Mouse (Mus musculus): ENCODE results near the gene Acp7. TPM values are rescaled to one million over a fixed set of nuclear protein-coding genes. Genes with fewer than 3 reads are reported as not detected.
A peak's percentile ranks its signal among the peaks of the same experiment; 100 is the strongest.

The Acp7 gene
- total and polyA plus RNA-seq, 3 experiments: not detected

GRCm38 (mm10) chr7:28597277-28597570, 33.9 kb downstream of the Acp7 start:
- peak; percentile 30 for DNase-seq (ENCODE audit: low read depth, low spot score)
- no peaks in the 10 kb centered on the region for H3K27me3 ChIP-seq (ENCODE audit: control insufficient read depth in 1 of 2, insufficient read depth in 2 of 2, low read length in 2 of 2)
- H3K4me3 ChIP-seq (ENCODE audit: control insufficient read depth in 1 of 2, insufficient read depth in 1 of 2, low read depth in 2 of 2, low read length in 2 of 2): peak overlapping the region; percentile 70 to 81
- H3K9ac ChIP-seq (ENCODE audit: control insufficient read depth, low read depth, low read length, poor library complexity, severe bottlenecking): peak overlapping the region; percentile 94
- H3K79me2 ChIP-seq (ENCODE audit: control insufficient read depth, insufficient read depth, low read length, poor library complexity): peaks cover 17% of the 10 kb centered on the region
- peaks cover 7 to 10% of the 10 kb centered on the region in 2 experiments for H3K4me1 ChIP-seq (ENCODE audit: control insufficient read depth in 1 of 2, insufficient read depth in 2 of 2, low read length in 2 of 2)
- TF ChIP-seq RCOR1 (IDR thresholded peaks at IDR 0.05; ENCODE audit: low read depth, low read length): no peak
- TF ChIP-seq ZMIZ1 (IDR thresholded peaks at IDR 0.05; ENCODE audit: low read depth, low read length): no peak
- no peak for TF ChIP-seq E2F4 (IDR thresholded peaks at IDR 0.05; ENCODE audit: borderline replicate concordance, low read depth, low read length)
- TF ChIP-seq KAT2A (conservative IDR thresholded peaks at IDR 0.05; ENCODE audit: low read depth, low read length): no peak
- no peak for TF ChIP-seq CHD1 (IDR thresholded peaks at IDR 0.05; ENCODE audit: low read depth, low read length)
- TF ChIP-seq SIN3A (IDR thresholded peaks at IDR 0.05; ENCODE audit: low read length): no peak
- no peak for TF ChIP-seq TCF12 (IDR thresholded peaks at IDR 0.05; ENCODE audit: low read depth, low read length)
- TF ChIP-seq MAZ (IDR thresholded peaks at IDR 0.05; ENCODE audit: low read depth, low read length): no peak
- TF ChIP-seq POLR2AphosphoS5 (IDR thresholded peaks at IDR 0.05; ENCODE audit: borderline replicate concordance, low read depth, low read length): no peak
- TF ChIP-seq CTCF (IDR thresholded peaks at IDR 0.05 in 2 of 3, conservative IDR thresholded peaks at IDR 0.05 in 1 of 3; ENCODE audit: control insufficient read depth in 1 of 3, insufficient read depth in 1 of 3, low read depth in 2 of 3, low read length in 3 of 3, poor library complexity in 1 of 3, severe bottlenecking in 1 of 3): no peak
- no peak for TF ChIP-seq ZKSCAN1 (IDR thresholded peaks at IDR 0.05; ENCODE audit: low read depth, low read length)
- TF ChIP-seq BHLHE40 (IDR thresholded peaks at IDR 0.05; ENCODE audit: borderline replicate concordance, low read depth, low read length): no peak
- no peak for TF ChIP-seq MAX (IDR thresholded peaks at IDR 0.05; ENCODE audit: low read length)
- no peak for TF ChIP-seq SMC3 (IDR thresholded peaks at IDR 0.05; ENCODE audit: low read depth, low read length)
- no peak for TF ChIP-seq CHD2 (IDR thresholded peaks at IDR 0.05; ENCODE audit: low read length)
- TF ChIP-seq GATA1 (IDR thresholded peaks at IDR 0.05; ENCODE audit: low read depth, low read length): no peak
- no peak for TF ChIP-seq TAL1 (IDR thresholded peaks at IDR 0.05; ENCODE audit: low read length)
- no peak overlapping the region; the same call in 1 of the 2 replicates for H3K27ac ChIP-seq (ENCODE audit: control insufficient read depth, low read depth, low read length)
- H3K36me3 ChIP-seq (ENCODE audit: control insufficient read depth in 1 of 2, insufficient read depth in 2 of 2, low read length in 2 of 2): peaks cover 0 to 11% of the 10 kb centered on the region in 2 experiments; a peak in 2 of 4 replicates
- no peaks in the 10 kb centered on the region for H3K9me3 ChIP-seq (replicated peaks; ENCODE audit: insufficient read depth, low read length)

DNA sequence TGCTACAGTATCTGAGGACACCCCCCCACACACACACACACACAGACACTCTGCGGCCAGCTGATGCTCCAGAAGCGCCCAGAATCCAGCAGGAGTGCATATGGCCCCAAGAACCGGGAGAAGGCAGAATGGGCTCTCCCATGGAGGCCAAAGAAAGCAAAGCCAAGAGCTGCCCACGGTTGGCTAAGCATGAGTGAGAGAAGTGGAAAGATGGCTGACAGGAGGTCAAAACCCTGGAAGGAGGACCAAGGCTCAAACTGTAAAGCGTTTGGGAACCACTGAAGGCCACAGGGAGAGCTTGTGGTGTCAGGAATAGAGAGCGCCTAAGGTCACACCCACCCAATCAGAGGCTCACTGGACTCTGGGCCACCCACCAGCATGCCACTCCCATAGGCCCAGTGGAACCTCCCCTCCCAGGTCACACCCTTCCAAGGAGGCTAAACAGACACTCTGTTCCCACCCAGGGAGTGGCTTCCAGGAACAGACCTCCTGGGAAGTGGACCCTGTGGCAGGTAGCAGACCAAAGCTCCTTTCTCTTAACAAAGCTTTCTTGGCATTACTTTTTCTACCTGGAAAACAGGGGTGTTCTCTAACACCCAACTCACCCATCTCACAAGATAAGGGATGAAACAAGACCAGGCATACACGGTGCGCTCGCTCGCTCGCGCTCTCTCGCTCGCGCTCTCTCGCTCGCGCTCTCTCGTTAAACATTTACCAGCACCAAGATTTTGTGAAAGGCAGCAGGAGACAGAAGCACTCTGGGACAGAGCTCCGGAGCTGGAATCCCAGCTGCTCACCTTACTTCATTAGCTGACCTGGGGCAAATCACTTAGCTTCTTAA, 34.5 kb downstream of the Acp7 start:
- Histone ChIP-seq H3K9ac (ENCODE audit: control insufficient read depth, low read depth, low read length, poor library complexity, severe bottlenecking) (no peak overlapping the region), H3K27me3 (ENCODE audit: control insufficient read depth in 1 of 2, insufficient read depth in 2 of 2, low read length in 2 of 2) (no peaks in the 10 kb centered on the region), H3K4me1 (ENCODE audit: control insufficient read depth in 1 of 2, insufficient read depth in 2 of 2, low read length in 2 of 2) (peaks cover 7 to 10% of the 10 kb centered on the region in 2 experiments), H3K79me2 (ENCODE audit: control insufficient read depth, insufficient read depth, low read length, poor library complexity) (peaks cover 17% of the 10 kb centered on the region), H3K36me3 (ENCODE audit: control insufficient read depth in 1 of 2, insufficient read depth in 2 of 2, low read length in 2 of 2) (peaks cover 0 to 11% of the 10 kb centered on the region in 2 experiments; a peak in 2 of 4 replicates), H3K9me3 (replicated peaks; ENCODE audit: insufficient read depth, low read length) (no peaks in the 10 kb centered on the region), H3K4me3 (ENCODE audit: control insufficient read depth in 1 of 2, insufficient read depth in 1 of 2, low read depth in 2 of 2, low read length in 2 of 2) (peak overlapping the region; percentile 70 to 81; a peak in 3 of 4 replicates), H3K27ac (ENCODE audit: control insufficient read depth, low read depth, low read length) (no peak overlapping the region)
- TF ChIP-seq POLR2AphosphoS5 (IDR thresholded peaks at IDR 0.05; ENCODE audit: borderline replicate concordance, low read depth, low read length) (no peak), TAL1 (IDR thresholded peaks at IDR 0.05; ENCODE audit: low read length) (no peak), ELF1 (IDR thresholded peaks at IDR 0.05; ENCODE audit: low read depth, low read length) (no peak), MYB (IDR thresholded peaks at IDR 0.05; ENCODE audit: low read depth, low read length) (no peak), MXI1 (IDR thresholded peaks at IDR 0.05; ENCODE audit: low read depth, low read length) (no peak), MAFK (IDR thresholded peaks at IDR 0.05; ENCODE audit: borderline replicate concordance, low read depth, low read length) (no peak), JUND (IDR thresholded peaks at IDR 0.05; ENCODE audit: low read depth, low read length) (no peak), GABPA (IDR thresholded peaks at IDR 0.05; ENCODE audit: low read depth, low read length) (no peak), HCFC1 (IDR thresholded peaks at IDR 0.05; ENCODE audit: low read depth, low read length) (no peak), POLR2AphosphoS2 (IDR thresholded peaks at IDR 0.05; ENCODE audit: low read length) (no peak), TBP (IDR thresholded peaks at IDR 0.05; ENCODE audit: low read depth, low read length) (no peak), SIN3A (IDR thresholded peaks at IDR 0.05; ENCODE audit: low read length) (no peak), USF2 (IDR thresholded peaks at IDR 0.05; ENCODE audit: borderline replicate concordance in 1 of 2, insufficient read depth in 1 of 2, low read depth in 1 of 2, low read length in 2 of 2) (no peak)
- DNase-seq (ENCODE audit: low read depth, low spot score): peak; percentile 22
